Mouse (Mus musculus) embryonic facial prominence, embryonic 12.5 days (tissue): ENCODE measurements around the gene Cort. TPM values are rescaled to one million over a fixed set of nuclear protein-coding genes. Genes with fewer than 3 reads are reported as not detected.
"Not testable (repeated sequence)": the region's sequence is repeated elsewhere in the genome, so short reads cannot be mapped to it uniquely, and the experiment has no call there.

Experiments
- ATAC-seq: fragments of 200-750 bp; cut with Nextera tagmentation; 2 replicates; pipeline ENCODE4 v1.8.0; 2017; ENCODE audit not compliant: insufficient number of reproducible peaks, insufficient read depth, low FRiP score, low TSS enrichment
- H3K27ac ChIP-seq: fragments of 300-500 bp; sonication (generic); 2 replicates; pipeline ENCODE4 v1.5.1; 2016; ENCODE audit warnings: mild to moderate bottlenecking
- H3K27me3 ChIP-seq: fragments of 300-500 bp; sonication (generic); 2 replicates; pipeline ENCODE4 v1.6.1; 2016; ENCODE audit warnings: mild to moderate bottlenecking, moderate library complexity
- H3K36me3 ChIP-seq: fragments of 300-500 bp; sonication (generic); 2 replicates; pipeline ENCODE4 v1.6.1; 2016; ENCODE audit warnings: mild to moderate bottlenecking
- H3K4me1 ChIP-seq: fragments of 300-500 bp; sonication (generic); 2 replicates; pipeline ENCODE4 v1.6.1; 2016
- H3K4me2 ChIP-seq: fragments of 300-500 bp; sonication (generic); replicated peaks from 2 replicates; pipeline ENCODE4 v1.6.1; 2016; ENCODE audit warnings: mild to moderate bottlenecking, moderate library complexity
- H3K4me3 ChIP-seq: fragments of 300-500 bp; sonication (generic); 2 replicates; pipeline ENCODE4 v1.5.1; 2016; ENCODE audit warnings: mild to moderate bottlenecking
- H3K9ac ChIP-seq: fragments of 300-500 bp; sonication (generic); 2 replicates; pipeline ENCODE4 v1.6.1; 2016; ENCODE audit warnings: mild to moderate bottlenecking, moderate library complexity
- H3K9me3 ChIP-seq: fragments of 300-500 bp; sonication (generic); 2 replicates; pipeline ENCODE4 v1.6.1; 2016; ENCODE audit warnings: mild to moderate bottlenecking, moderate library complexity
- WGBS: fragments of 180-500 bp; shearing (Covaris S2); methylation state at CpG from one replicate; pipeline ENCODE4 v1.1.7; 2016; 5-methylcytosine and 5-hydroxymethylcytosine counted together
- polyA plus RNA-seq: library from polyadenylated mRNA; unstranded; fragments of >200 nt; fragmentation: Nextera tagmentation; extraction: Ambion mirVana; gene quantifications from 2 replicates; pipeline ENCODE4 v1.2.1, GENCODE M21; 2016

The Cort gene
- polyA plus RNA-seq, 1 experiment from 2014 or later, result not detected

DNA sequence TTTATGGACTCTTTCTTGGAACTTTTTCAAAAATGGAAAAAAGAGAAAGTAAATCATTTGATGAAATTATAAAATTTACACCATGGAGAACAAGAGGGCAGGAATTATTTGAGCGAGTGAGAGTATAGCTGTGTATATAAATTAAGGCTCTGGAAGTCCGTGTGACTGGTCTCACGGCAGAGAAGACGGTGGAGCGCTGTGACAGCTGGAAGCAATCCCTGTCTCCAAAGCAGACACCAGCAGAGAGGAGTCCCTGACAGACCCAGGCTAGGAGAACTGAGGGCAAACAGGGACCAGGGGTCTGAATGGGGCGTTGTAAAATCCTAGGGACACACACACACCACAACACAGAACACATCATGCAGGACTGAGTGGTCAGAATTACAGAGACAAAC is 451 bp downstream of the Cort start:
- H3K4me3 ChIP-seq, result no peak overlapping the region
- H3K27ac ChIP-seq, result no peak overlapping the region
- 68% methylated on average over 6 of the region's 6 CpGs for WGBS
- H3K9me3 ChIP-seq, result no peaks in the 10 kb centered on the region
- H3K4me2 ChIP-seq, result no peak overlapping the region
- no peaks in the 10 kb centered on the region for H3K27me3 ChIP-seq
- H3K9ac ChIP-seq, result no peak overlapping the region
- H3K36me3 ChIP-seq, result peaks cover 28% of the 10 kb centered on the region
- no peak for ATAC-seq
- 0 out of 2 replicates have a peak, but pooled peaks cover 2% of the 10 kb centered on the region for H3K4me1 ChIP-seq

DNA sequence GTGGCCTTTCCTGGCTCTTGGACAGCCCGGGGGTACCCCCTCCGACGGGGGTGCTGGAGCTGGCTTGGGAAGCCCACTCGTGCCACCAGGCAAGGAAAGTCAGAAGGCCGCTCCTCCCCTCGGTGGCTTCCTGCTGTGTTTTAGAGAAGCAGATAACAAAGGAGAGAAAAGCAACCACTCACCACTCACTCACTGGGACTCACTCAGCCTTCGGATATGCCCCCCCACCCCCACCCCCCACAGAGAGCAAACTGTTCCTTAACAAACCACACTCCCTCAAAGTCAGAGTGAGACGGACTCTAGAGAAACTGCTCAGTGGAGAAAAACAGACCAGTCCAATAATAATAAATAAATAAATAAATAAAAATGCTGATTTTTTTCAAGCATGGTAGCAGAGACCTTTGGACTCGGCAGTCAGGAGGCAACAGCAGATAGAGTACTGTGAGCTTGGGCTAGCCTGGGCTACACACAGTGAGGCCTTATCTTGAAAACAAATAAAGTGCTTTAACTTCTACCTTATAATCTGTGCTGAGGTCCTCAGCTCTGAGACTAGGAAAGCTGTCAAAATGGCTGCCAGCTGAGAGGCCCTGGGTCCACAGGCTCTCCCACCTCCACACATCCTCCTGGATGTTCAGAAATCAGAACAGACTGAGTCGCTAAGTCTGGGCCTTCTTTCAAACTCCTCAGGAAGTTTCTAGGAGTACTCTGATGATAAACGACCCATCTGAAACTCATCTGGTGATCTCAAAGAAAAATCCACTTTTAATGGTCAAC is 1.0 kb downstream of the Cort start:
- no peak overlapping the region for H3K4me2 ChIP-seq
- WGBS, result 67% methylated on average over 11 of the region's 11 CpGs
- H3K36me3 ChIP-seq, result peaks cover 22% of the 10 kb centered on the region
- no peak overlapping the region for H3K9ac ChIP-seq
- ATAC-seq, result no peak
- H3K27ac ChIP-seq, result no peak overlapping the region
- H3K4me1 ChIP-seq, result 0 out of 2 replicates have a peak, but pooled peaks cover 2% of the 10 kb centered on the region
- H3K4me3 ChIP-seq, result no peak overlapping the region
- no peaks in the 10 kb centered on the region for H3K9me3 ChIP-seq
- H3K27me3 ChIP-seq, result no peaks in the 10 kb centered on the region

DNA sequence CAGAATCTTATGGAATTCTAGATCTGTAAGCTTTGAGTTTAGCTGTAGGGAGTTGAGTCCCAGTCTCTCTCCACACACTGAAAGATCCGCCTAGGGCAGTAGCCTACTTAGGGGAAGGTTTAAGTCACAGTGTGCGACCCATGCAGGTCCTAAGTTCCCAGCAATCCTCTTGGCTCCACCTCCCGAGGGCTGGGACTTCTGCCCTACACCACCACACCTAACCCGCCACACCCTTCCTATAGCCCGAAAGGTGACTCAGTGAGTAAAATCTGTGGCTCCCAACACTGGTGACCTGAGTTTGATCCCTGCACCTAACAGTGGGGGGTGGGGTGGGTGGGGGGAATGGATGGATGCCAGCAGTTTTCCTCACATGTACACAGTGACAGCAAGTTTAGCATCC is 3.1 kb downstream of the Cort start:
- Histone ChIP-seq H3K4me3 (no peak overlapping the region), H3K9me3 (no peaks in the 10 kb centered on the region), H3K36me3 (peaks cover 10% of the 10 kb centered on the region), H3K9ac (no peak overlapping the region), H3K4me1 (0 out of 2 replicates have a peak, but pooled peaks cover 2% of the 10 kb centered on the region), H3K4me2 (no peak overlapping the region), H3K27ac (no peak overlapping the region), H3K27me3 (no peaks in the 10 kb centered on the region)
- no peak for ATAC-seq
- 70% methylated on average over 5 of the region's 5 CpGs for WGBS

DNA sequence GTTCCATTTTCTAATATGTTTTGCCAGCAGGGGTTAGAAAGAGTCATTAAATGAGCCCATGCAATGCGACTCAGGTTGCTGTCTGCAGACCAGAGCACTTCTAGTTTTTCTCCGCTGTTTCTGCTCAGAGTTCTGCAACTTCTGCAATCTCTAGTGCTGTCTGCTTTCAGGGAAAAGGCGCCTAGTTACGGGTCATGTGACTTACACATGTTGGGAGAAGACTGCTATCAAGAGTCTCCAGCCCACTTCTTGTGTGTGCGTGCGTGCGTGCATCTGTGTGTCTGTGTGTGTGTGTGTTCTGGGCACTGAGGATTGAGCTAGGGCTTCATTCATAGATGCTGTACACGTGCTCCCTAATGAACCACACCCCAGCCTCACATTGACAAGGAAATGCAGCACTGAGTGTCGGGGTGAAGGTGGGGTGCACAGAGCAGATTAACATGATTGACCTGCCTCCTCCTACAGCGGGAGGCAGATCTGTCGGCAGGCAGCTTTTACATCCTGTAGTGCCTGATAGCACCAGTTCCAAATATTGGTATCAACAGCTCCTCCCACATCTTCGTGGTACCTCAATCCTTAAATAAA is 6.5 kb downstream of the Cort start:
- not testable (repeated sequence) for H3K27me3 ChIP-seq, H3K27ac ChIP-seq, H3K4me3 ChIP-seq, ATAC-seq, H3K4me1 ChIP-seq, H3K4me2 ChIP-seq, H3K9ac ChIP-seq, H3K36me3 ChIP-seq, H3K9me3 ChIP-seq
- WGBS, result 87% methylated on average over 12 of the region's 12 CpGs

DNA sequence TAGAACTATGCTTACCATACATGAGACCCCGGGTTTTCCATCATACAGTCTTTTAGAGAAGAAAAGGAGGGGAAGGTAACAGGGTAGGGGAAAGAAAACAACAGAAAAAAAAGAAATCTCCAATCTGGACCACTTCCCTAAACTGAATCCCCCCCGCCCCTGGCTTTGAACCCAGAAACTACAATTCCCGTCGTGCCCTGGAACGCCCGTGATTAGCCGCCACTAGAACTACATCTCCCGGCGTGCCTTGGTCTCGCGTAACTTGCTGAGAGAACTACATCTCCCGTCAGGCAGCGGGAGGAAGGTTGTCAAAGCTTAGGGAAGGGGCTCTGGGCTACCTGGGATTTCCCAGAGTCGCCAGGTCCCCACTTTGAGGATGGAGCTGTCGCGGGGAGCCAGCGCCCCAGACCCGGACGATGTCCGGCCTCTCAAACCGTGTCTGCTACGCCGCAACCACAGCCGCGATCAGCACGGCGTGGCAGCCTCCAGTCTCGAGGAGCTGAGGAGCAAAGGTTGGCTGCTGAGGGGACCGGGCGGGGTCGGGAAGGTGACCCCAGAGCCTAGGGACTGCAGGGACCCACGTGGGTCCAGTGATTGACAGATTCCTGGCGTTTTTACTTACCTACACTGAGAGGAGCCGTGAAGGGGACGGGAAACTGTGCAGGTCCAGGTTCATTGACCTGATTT is 22.5 kb downstream of the Cort start, which contains the start of gene Dffa:
Dffa (plus strand) TSS at position 272 of the 687 bp plus-strand sequence.
- Histone ChIP-seq H3K27me3 (no peaks in the 10 kb centered on the region), H3K4me1 (peaks cover 11% of the 10 kb centered on the region), H3K9ac (peak within 1 kb of the TSS; percentile 89), H3K36me3 (peaks cover 16% of the 10 kb centered on the region), H3K27ac (no peak within 1 kb of the TSS), H3K4me2 (peak within 1 kb of the TSS; percentile 91), H3K9me3 (no peaks in the 10 kb centered on the region), H3K4me3 (peak within 1 kb of the TSS; percentile 87)
- peak; percentile 65 for ATAC-seq
- 1% methylated on average over 35 of the region's 35 CpGs for WGBS

DNA sequence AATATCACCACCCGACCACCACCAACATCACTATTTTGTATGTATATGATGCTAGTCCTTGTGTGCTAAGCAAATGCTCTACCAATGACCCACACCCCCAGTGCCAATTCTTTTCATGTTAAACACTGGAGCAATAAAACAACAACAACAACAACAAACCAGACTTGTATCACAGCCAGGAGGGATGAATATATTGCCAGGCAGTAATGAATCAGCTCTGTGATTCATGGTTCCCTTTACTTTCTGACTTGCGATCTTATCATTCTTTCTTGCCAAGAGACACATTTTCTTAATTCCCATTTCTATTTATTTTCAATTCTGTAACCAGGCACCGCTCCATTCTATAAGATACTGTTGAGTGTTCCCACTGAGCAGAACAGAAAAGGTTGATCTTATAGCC is 25.1 kb downstream of the Cort start:
- H3K36me3 ChIP-seq, result 0 out of 2 replicates have a peak, but pooled peaks cover 4% of the 10 kb centered on the region
- H3K27me3 ChIP-seq, result no peaks in the 10 kb centered on the region
- H3K4me3 ChIP-seq, result no peak overlapping the region
- no peak overlapping the region for H3K4me2 ChIP-seq
- peaks cover 19% of the 10 kb centered on the region for H3K4me1 ChIP-seq
- H3K9me3 ChIP-seq, result no peaks in the 10 kb centered on the region
- no peak overlapping the region for H3K9ac ChIP-seq
- H3K27ac ChIP-seq, result no peak overlapping the region
- no peak for ATAC-seq
- 87% methylated on average over 3 of the region's 3 CpGs for WGBS

DNA sequence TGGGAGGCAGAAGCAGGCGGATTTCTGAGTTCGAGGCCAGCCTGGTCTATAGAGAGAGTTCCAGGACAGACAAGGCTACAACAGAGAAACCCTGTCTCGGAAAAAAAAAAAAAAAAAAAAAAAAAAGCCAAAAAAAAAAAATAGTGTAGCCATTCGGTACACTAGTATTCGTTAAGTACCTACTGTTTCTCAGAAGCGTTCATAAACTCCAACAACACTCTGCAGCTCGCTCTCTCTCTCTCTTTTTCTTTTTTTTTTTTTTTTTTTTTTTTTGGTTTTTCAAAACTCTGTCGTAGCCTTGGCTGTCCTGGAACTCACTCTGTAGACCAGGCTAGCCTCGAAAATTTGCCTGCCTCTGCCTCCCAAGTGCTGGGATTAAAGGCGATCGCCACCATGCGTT is 26.1 kb downstream of the Cort start:
- H3K27ac ChIP-seq, ATAC-seq, H3K4me3 ChIP-seq, H3K9me3 ChIP-seq, H3K27me3 ChIP-seq, H3K4me2 ChIP-seq, H3K9ac ChIP-seq, H3K36me3 ChIP-seq: not testable (repeated sequence)
- H3K4me1 ChIP-seq, result peaks cover 19% of the 10 kb centered on the region
- WGBS, result 85% methylated on average over 12 of the region's 12 CpGs

DNA sequence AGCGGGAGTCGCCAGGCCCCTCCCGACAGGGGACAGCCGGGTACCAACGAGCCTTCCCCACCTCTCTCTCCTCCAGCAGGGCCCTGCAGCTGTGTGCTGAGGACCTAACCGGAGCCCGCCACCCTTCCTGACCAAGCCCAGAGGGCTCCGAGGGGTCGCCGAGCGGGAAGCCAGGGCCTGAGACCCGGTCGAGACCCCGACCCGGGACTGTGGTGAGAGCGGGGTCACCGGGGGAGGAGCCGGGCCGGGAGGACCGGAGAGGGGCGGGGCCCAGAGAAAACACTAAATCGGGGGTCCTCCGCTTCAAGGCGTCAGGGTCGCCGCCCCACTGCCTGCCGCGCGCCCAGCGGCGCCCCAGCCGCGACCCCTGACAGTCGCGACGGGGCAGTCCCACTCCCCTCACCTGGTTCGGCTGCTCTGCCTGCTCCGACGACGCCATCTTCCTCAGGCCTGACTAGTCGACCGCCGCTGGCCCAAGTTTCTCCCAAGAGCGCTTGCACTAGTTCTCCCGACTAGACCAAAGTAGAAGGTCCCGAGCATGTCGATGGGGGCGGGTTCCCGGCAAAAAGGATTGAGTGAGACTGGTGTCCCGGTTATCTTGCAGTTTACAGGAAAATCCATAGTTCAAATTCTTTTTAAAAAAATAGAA is 27.1 kb downstream of the Cort start, which contains the start of gene Pex14:
Pex14 (minus strand) TSS at position 508 of the 649 bp plus-strand sequence.
- Histone ChIP-seq H3K9me3 (no peaks in the 10 kb centered on the region), H3K4me2 (peak within 1 kb of the TSS; percentile 89), H3K9ac (peak within 1 kb of the TSS; percentile 86), H3K27me3 (no peaks in the 10 kb centered on the region), H3K36me3 (no peaks in the 10 kb centered on the region), H3K27ac (peak within 1 kb of the TSS; percentile 59; the same call in 1 of the 2 replicates), H3K4me1 (peaks cover 10% of the 10 kb centered on the region), H3K4me3 (peak within 1 kb of the TSS; percentile 92)
- ATAC-seq, result peak; percentile 79
- WGBS, result under 1% methylated on average over 50 of the region's 50 CpGs

DNA sequence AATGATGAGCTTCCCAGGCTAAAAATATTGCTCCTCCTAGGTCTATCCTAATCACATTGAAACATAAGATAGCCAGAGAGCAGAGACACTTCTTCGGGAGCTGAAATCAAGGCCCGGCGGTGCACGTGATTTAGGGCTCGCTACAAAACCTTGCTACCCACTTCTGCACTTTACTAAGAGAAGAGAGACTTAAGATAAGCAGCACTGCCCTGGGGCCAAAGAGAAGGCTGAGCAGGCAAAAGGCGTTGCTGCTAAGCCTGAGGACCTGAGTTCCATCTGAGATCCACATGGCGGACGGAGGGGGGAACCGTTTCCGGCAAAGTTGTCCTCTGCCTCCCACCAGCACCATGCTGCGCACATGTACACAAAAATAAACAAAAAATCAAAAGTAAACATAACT is 28.0 kb downstream of the Cort start:
- no peak overlapping the region for H3K27ac ChIP-seq
- ATAC-seq, result no peak
- 0 out of 2 replicates have a peak, but pooled peaks cover 5% of the 10 kb centered on the region for H3K36me3 ChIP-seq
- peaks cover 8% of the 10 kb centered on the region for H3K4me1 ChIP-seq
- peak overlapping the region; percentile 89 for H3K4me2 ChIP-seq
- H3K27me3 ChIP-seq, result no peaks in the 10 kb centered on the region
- WGBS, result 8% methylated on average over 11 of the region's 11 CpGs
- H3K9ac ChIP-seq, result peak overlapping the region; percentile 86
- no peaks in the 10 kb centered on the region for H3K9me3 ChIP-seq
- peak overlapping the region; percentile 92 for H3K4me3 ChIP-seq

DNA sequence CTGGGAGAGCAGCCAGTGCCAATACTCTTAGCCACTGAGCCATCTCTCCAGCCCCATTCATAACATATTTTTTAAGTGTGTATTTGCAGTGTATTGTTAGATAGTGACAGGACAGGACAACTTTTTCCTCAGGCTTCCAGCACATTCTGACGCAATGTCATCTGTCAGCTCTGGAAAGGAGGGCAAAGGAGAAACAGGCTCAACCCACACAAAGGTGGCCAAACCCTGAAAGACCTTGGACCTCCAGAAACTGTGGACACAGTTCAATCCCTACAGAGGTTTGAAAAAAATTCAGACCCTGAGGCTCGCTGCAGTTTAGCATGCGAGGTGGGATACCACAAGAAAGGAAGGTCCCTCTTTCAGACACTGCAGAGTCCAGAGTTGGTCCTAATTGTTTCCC is 28.6 kb downstream of the Cort start:
- no peak for ATAC-seq
- no peak overlapping the region for H3K27ac ChIP-seq
- H3K27me3 ChIP-seq, result no peaks in the 10 kb centered on the region
- H3K4me2 ChIP-seq, result peak overlapping the region; percentile 89
- H3K9ac ChIP-seq, result no peak overlapping the region
- H3K9me3 ChIP-seq, result no peaks in the 10 kb centered on the region
- WGBS, result 80% methylated on average over 3 of the region's 3 CpGs
- H3K4me1 ChIP-seq, result peaks cover 8% of the 10 kb centered on the region
- H3K36me3 ChIP-seq, result peaks cover 7% of the 10 kb centered on the region; the same call in 1 of the 2 replicates
- peak overlapping the region; percentile 92; the same call in 1 of the 2 replicates for H3K4me3 ChIP-seq

DNA sequence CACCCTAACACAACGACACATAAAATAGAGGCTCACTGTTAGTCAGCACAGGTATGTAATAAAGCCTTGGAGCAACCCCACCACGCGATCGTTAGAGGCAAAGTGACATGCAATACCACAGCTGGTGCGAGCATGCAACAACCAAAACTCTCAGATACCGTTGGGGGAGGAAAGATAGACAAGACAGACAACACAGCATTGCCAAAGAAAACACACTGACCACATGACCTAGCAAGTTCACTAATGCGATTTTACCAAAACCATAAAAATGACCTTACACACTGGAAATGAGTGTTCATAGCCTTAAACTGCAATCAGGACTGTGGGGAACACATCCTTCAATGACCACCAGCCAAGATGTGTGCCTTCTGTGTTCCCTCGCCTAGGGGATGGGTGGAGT is 35.2 kb downstream of the Cort start:
- WGBS, result 88% methylated on average over 8 of the region's 8 CpGs
- H3K4me2 ChIP-seq, result no peak overlapping the region

More for the DNA sequence above, 35.2 kb downstream of the Cort start:
- H3K4me3 ChIP-seq, result no peak overlapping the region
- H3K36me3 ChIP-seq, result peaks cover 15% of the 10 kb centered on the region
- H3K27me3 ChIP-seq, result no peaks in the 10 kb centered on the region
- no peak for ATAC-seq
- no peaks in the 10 kb centered on the region for H3K9me3 ChIP-seq
- H3K4me1 ChIP-seq, result no peaks in the 10 kb centered on the region
- no peak overlapping the region for H3K27ac ChIP-seq
- H3K9ac ChIP-seq, result no peak overlapping the region
